Mouse (Mus musculus): ENCODE results near the gene Tgif2lx1. TPM values are rescaled to one million over a fixed set of nuclear protein-coding genes. Genes with fewer than 3 reads are reported as not detected.
"Not testable (repeated sequence)": the region's sequence is repeated elsewhere in the genome, so short reads cannot be mapped to it uniquely, and the experiment has no call there.

Gene Tgif2lx1
- not detected in 2 replicates for polyA plus RNA-seq (2015; fragmentation: Nextera tagmentation; extraction: Ambion mirVana)

DNA sequence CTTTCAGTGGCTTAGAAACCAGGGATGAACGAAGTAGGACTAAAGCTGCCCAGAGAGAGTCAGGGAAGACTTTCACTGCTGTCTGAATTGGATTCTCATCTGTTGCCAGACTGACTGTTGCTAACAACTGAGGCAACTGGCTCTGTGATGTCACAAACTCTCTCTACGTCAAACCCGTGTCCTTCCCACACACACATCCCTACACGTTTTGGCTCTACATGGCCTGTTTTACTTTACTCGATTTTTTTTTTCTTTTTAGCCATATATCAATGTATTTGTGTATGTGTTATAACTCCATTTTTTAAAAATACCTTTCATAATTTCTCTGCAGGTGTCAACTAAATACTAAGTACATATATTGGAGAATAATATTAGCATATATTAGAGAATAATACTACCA is at the start of gene Tgif2lx1:
Gene Tgif2lx1 (minus strand): TSS at position 101 of the 400 bp plus-strand sequence.
- not testable (repeated sequence) for H3K4me2 ChIP-seq (ENCODE audit: low read length); H3K4me1 ChIP-seq (replicated peaks; ENCODE audit: control insufficient read depth, insufficient read depth, low read length); H3K9me3 ChIP-seq (ENCODE audit: control insufficient read depth, low read length); H3K9ac ChIP-seq (replicated peaks; ENCODE audit: low read depth, low read length); H3K36me3 ChIP-seq (ENCODE audit: control insufficient read depth, insufficient read depth); ATAC-seq; H3K27ac ChIP-seq (ENCODE audit: low read length); H3K4me3 ChIP-seq (replicated peaks; ENCODE audit: low read length); H3K27me3 ChIP-seq (replicated peaks; ENCODE audit: control insufficient read depth, insufficient read depth, low read length)
- WGBS, result no CpG with 5 or more reads among the region's 5 CpGs

Other genes with a start within 250 kb of the Tgif2lx1 start
- not detected in 2 replicates for gene Tgif2lx2, start 53.5 kb downstream of the Tgif2lx1 start, polyA plus RNA-seq (2015; fragmentation: Nextera tagmentation; extraction: Ambion mirVana)